Mouse (Mus musculus) mouse embryonic stem cell (cell line): Measurements from ENCODE around the gene Galr3.

Source experiments
- in situ Hi-C, 2 experiments: fragments of 300-500 bp; cut with MboI; formaldehyde crosslinking; loops; 1 replicate in 1 of 2; 3 replicates in 1 of 2; pipeline ENCODE4 v1.14.3; 2019 to 2020; ENCODE audit warnings: low sequenced_read_pairs in 2 of 2, low pct_unique_long_range_greater_than_20kb in 1 of 2, mixed read lengths in 1 of 2; ENCODE audit not compliant: unreplicated experiment in 1 of 2

Gene Galr3

GRCm38 (mm10) chr15:79074913-79075532 lies 33.3 kb downstream of the Galr3 start, which contains the start of gene Eif3l:
Gene Eif3l, plus strand, starts transcription at chr15:79075179.
- in situ Hi-C loops: no loop called here

DNA sequence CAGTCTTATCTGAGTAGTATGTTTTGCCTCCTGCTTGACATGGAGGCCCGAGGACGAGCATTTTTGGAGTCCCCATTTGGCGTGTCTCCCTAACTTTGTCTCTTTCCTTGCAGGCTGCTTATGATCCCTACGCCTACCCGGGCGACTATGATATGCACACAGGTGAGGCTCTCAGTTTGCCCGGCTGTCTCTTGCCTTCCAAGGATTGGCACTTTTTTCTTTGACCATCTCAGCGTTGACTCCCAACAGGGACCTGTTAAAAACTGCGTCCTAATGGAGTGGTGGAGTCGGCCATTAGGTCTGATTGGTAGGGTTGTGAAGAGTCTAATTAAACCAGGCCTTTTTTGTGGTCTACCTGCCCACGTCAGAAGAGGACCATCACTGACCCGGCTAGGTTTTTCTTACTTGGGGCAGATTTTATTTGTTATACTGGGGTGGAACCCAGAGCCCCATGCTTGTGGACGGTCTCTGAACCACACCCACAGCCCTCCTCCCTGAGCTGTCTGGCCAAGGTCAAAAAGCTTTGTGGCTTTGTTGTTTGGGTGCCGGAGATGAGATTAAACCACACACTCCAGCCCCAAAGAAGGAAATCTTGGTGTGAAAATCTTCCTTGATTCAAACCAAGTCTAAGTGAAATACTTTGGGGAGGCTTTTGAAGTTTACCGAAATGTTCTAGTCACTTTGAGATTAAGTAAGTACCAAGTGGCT lies 34.1 kb downstream of the Galr3 start:
- in situ Hi-C loops: no loop called here

GRCm38 (mm10) chr15:79079567-79079966 lies 37.9 kb downstream of the Galr3 start:
- in situ Hi-C loops: no loop called here

- in situ Hi-C loops: no loop called here
Measured at GRCm38 (mm10) chr15:79092284-79092683, 50.6 kb downstream of the Galr3 start.
